Mouse (Mus musculus) layer of hippocampus, adult 18-20 months (tissue): Measurements from ENCODE around the gene Pmf1. TPM values are rescaled to one million over a fixed set of nuclear protein-coding genes. Genes with fewer than 3 reads are reported as not detected.

Source experiments
- DNase-seq, 2 experiments: peaks; one replicate each; pipeline ENCODE4 v3.0.0; 2022; ENCODE audit warnings: low spot score in 2 of 2
- long read RNA-seq: library from polyadenylated mRNA; stranded (forward); transcript quantifications from one replicate; pipeline ENCODE4 v2.0.0, GENCODE M21; 2021
- total RNA-seq, 2 experiments: library from RNA; stranded (reverse); gene quantifications; 2 replicates each; pipeline ENCODE4 v1.2.3; 2021

Pmf1 gene
- total RNA-seq, result 1 to 10 TPM; 5.9 to 6.5 TPM
- long read RNA-seq, partial matches to known transcripts, result 0 of 3 reads
- long read RNA-seq, other reads (novel, unspliced or antisense), result 0 of 3 reads

DNA sequence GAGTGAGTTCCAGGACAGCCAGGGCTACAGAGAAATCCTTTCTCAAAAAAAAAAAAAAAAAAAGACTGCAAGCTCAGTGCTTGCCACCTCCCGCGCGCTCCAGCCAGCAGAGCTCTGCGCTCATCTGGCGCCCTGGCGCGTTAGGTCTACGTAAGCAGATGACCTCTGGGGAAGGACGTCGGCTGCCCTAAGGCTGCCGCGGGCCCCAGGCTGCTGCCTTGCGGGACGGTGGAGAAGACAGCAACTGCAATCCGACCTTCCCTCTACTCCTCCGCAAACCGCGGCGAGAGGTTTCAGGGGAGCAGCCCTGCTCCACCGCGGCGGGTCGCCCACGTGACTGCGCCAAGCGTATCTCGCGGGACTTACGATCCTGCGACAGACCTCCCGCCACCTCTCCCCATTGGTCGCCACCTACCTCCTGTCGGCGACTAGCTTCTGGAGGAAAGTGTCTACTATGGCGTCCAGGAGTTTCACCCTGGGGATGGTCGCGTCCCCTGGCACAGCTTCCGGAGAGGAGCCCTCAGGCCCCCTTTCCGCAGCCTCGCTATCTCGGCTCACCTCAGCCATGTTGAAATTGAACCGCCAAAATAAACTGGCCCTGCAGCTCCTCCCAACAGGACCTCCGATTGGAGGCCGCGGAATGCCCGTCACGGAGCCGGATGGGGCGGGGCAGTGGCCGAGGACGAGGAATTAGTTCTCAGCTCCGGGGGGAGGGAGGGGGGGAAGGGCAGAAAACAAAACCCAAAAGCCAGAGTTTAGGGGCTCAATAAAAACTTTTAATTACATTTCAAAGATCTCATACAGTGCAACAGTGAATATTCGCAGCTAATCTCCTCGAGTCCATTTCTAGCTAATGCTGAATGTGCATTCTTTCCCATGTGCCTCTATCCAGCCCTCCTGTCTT lies at the start of gene Pmf1:
Gene Pmf1 (minus strand): TSS at position 591 of the 904 bp plus-strand sequence.
- DNase-seq, result peak; percentile 86 to 88

DNA sequence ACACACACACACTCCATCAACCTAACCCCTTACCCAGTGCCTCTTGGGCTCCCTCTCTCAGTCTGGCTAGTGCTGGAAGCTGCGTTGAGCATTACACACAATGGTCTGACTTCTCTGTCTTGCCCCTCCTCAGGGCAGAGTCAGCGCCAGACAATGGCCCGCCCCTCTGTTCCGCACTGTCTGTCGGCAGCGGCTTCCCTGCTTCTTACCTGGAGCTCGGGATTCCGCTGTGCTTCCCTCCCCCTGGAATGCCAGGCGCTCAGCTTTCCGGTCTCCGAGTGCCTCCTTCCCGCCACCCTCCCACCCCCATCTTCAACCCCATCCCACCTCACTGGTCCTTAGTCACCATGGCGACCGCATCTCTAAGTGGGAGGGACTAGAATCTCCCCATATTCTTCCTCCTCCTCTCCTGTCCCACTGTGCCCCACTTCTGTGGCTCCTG lies 48.7 kb upstream of the Pmf1 start:
- DNase-seq, result peak in 1 of 2 experiments; percentile 35

DNA sequence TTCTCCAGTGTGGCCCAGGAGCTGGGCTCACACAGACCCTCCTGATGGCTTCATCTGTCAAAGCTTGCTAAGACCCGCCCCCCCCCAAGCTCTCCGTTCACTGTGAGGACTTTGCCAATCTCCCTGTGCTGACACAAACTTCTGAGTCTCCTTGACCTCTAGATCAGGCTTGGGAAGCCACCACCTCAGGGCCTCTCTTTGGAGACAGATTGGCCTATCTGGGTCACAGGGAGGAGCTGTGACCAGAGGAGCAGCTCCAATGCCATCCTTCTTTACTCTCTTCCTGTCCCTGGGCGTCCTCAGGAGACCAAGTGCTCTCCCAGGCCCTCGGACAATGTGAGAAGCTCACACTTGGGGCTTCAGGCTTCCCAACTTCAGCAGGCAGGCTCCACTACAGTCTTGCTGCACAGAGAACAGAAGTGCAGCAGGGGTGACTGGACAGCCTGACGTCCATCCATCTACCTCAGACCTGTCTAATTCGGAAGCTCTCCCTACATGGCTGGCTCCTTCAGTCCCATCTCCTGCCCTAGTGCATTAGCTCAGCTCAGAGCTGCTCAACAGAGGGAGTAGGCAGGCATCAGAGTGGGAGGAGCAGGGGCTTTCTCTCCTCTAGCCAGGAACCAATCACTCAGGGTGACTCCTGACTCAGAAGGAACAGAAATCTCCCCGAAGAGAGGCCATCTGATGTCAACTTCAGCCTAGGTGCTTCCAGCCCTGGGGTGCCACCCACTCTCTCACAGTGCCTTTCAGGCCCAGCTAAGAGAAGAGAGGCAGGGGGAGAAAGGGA lies 46.8 kb upstream of the Pmf1 start:
- DNase-seq, result no peak

DNA sequence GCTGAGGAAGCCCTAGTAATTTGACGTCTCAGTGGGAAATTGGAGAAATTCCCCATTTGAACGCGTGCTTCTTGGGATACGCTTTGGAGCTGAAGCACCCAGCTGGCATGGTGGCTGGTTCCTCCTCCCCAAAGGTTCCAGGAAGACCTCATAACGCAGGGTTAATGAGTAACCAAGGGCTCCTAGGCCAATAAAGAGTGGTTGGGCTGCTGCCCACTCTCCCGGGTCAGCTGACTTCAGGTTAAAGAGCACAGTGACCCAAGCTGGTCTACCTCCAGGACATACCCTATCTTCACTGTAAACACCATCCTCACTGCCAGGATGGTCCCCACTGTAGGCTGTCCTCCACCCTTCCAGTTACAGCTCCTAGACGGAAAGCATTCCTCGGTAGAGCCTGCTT lies 46.2 kb upstream of the Pmf1 start:
- no peak for DNase-seq

DNA sequence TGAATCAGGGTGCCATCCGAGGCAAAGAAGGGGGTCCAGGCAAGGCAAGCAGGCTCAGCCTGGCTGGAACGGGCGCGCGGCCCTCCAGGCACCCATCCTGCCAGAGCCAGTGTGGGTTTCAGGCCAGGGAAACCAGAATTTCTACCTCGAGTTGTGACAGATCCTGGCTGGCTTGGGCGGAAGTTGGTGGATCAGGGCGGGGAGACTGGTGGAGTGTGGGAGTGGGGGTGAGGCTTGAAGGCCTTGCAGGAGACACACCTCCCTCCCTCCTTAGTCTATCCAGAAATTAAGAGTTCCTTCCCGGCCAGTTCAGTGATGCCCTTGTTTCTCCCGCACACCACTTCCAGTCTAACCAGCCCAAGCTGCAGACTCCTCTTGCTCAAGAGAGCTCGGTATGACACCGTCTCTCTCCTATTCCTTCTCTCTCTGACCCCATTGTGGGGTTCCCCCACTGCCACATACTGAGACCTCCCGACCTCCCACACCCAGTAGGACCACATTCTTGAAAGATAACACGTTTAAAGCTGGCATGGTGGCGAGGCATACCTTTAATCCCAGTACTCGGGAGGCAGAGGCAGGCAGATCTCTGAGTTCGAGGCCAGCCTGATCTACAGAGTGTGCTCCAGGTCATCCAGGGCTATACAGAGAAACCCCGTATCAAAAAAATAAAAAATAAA lies 45.6 kb upstream of the Pmf1 start:
- no peak for DNase-seq

DNA sequence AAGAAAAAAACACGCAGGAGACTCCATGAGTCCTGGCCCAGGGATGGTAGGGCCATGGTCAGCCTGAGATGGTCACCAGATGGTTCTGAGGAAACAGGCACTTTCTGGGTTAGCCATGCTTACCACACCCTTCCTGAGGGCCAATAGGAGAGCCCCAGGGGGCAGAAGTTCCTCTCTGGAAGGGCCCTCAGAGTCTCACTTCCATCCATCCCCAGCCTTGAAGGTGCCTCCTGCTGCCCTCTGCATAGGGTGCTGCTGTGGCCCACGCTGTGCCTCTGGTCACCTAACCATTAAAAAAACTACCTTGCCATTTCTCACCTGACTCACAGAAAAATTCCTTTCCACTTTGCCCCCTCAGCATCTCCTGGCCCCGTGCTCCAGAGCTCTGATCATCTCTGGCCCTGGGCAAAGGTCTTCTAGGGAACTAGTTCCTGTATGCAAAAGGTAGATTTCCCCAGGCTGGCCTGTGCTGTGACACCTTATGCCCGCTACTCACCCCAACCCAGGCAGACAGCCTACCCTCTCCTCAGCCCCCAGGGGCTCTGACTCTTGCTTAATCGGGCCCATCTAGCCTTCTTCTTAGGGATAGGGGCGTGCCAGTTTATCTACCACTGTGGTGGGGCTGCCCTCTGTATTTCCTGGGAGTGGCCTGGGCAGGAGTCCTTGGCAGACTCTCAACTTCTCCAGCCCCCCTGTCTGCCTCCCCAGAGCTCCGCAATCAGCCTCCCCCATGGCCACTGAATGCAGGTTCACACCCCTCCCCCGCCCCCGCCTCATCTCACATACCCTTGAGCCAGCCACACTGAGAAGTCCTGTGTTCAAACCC lies 44.8 kb upstream of the Pmf1 start:
- DNase-seq, result no peak

DNA sequence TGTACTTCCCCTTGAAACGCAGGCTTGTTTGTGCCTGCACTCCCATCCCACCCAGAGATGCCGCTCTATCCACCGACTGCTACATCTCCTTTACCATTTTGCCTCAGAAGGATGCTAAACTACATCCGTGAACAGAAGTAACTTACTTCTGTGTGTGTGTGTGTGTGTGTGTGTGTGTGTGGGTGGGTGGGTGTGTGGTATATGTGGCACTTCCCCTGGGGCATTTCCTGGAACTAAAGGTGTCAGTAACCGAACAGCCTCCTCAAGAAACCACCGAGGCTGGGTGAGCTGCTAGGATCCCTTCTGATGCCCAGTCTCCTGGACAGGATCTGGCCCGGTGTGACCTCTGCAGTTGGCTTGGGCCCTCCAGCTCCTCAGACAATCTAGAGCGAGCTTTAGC lies 43.9 kb upstream of the Pmf1 start:
- DNase-seq, result no peak

DNA sequence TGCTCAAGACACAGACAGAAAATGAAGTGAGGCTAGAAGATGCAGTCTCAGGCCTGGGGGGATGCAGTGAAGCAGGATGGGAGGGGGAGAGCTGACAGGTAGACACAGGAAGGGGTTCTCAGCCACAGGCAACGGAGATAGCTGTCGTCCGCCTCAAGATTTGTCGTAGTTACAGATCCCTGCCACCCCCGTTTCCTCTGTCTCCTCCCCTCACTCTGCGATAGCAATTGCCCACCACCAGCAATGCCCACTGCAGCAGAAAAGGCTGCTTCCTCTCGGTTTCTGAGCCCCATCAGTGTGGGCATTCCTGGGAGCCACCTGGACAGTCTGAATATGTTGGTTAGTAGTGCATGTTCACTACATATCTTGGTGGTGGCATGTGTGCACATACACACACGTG lies 43.2 kb upstream of the Pmf1 start:
- no peak for DNase-seq

DNA sequence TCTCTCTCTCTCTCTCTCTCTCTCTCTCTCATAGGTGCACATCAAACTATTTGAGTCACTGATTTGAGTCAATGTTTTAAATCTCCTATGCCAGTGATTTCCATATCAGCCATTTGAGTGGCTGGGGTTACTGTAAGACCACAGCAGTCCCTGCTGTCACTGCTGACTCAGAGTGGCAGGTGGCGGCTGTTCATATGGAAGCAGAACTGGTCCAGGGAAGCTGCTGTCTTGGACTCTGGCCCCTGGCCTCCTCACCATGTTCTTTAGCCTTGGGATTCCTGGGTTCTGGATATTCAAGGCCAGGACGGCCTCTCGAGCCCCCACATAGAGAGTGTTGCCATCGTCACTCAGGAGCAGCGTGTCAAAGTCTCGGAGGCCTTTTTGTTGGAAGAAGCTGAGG lies 42.6 kb upstream of the Pmf1 start:
- no peak for DNase-seq

DNA sequence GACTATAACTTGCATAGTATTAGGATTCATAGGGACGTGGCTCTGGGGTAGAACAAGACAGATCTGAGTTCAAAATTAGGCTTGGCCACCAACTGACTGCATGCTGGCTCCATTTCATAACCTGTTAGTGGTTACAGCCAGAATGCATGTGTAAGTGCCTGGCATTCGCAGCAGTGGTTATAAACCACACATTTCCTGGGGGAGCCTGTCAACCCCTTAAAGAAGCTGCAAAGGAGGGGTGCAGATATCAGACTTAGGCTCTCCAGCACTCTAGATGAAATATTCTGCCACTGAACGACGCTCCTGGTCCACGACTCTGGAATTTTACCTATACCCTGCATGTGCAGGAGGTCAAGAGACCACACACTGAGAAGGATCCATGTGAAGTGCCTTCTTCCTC lies 42.1 kb upstream of the Pmf1 start:
- DNase-seq, result no peak

DNA sequence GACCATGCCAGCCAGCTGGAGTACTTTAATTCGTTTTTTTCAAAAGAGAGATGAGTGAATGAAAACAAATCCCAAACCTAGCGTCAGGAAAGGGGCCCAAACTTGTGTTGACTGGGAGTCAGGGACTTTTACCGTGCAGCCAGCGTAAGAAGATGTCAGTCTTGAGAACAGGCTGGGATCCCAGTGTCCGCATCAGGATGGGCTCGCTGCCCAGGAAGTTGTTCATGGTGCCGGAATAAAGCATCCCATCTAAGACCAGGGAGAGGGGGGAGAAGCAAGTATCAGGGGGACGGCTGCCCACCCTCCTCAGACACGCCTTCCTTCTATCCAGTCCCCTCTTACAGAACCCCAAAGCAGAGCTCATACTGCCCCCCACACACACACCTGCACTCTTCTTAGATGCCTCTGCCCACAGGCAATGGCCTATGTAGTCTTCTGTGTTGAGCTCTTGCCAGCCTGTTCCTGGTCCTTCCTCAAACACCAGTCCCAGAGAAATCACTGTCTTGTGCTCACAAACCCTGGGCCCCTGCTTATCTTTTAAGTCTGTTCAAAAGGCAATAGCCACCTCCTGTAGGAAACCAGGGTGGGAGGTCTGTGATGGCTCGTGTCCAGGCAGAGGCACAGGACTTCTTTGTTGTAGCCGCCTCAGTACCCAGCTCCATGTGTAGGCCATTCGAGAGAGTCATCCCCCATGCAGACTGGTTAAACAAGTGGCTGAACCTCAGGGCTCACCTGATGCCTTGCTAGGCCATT lies 40.4 kb upstream of the Pmf1 start:
- DNase-seq, result no peak

DNA sequence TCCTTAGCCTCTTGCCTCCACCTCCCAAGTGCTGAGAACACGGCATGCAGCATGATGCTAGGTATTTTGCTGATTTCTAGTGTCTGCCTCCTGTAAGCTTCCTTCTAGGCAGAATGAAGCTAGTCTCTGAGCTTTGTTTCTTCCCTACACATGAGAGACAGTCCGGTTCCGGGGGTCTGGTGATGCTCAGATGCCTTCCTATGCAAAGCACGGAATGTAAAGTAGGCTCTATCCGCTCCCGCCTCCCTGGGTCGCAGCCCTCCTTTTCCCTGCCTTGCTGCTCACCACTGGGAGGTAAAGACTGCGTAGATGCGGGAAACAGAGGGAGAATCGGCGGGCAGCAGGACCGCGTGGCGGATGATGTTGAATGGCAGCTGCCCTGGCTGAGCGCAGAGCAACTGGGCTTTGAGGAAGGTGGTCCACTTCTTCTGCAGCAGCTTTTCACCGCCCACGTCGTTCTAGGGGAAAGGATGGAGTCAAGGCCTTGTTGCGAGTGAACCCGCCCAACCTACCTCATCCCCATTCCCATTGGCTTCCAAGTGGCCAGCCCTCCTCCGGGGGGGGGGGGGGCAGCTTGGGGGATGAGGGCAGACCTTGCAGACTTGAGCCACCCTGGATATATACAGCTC lies 39.4 kb upstream of the Pmf1 start:
- no peak for DNase-seq

DNA sequence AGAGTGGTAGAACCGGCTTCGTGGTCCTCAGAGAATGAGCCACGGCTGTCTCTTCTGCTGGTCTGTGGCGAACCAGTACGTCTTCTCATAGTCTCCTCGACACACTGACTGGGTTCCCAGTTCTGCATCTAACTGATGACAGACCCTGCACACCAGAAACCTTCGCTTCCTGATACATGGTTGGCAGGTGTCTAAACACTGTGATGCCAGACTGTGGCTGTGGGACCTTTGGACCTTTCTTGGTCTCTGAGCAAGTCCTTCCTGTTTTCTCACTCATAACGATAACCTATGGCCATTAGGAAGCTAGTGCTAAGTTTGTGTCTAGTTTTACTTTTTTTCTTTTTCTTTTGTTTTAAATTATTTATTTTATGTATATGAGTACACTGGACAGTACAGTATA lies 38.3 kb upstream of the Pmf1 start:
- no peak for DNase-seq

DNA sequence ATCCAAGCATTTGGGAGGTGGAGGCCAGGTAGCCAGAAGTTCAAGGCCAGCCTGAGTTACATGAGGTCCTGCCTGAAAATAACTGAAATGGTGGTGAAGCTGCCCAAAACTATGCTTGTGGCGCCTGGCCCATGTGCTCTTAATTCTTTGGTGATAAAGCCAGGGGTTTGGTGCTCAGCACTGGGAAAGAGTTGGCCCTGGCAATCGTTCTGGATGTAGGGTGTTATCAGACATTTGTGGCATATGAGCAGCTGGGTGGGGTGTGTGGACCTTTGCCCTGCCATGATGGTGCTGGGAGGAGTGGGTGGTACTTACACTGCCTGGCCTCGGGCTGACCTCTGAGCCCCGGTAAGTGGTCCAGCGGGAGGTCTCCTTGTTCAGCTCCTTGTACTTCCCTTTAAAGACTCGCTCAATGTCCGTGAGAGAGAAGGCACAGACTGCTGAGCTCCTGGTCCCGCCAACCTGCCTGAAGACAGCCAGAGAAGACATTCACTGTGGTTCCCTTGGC lies 37.6 kb upstream of the Pmf1 start:
- DNase-seq, result no peak

DNA sequence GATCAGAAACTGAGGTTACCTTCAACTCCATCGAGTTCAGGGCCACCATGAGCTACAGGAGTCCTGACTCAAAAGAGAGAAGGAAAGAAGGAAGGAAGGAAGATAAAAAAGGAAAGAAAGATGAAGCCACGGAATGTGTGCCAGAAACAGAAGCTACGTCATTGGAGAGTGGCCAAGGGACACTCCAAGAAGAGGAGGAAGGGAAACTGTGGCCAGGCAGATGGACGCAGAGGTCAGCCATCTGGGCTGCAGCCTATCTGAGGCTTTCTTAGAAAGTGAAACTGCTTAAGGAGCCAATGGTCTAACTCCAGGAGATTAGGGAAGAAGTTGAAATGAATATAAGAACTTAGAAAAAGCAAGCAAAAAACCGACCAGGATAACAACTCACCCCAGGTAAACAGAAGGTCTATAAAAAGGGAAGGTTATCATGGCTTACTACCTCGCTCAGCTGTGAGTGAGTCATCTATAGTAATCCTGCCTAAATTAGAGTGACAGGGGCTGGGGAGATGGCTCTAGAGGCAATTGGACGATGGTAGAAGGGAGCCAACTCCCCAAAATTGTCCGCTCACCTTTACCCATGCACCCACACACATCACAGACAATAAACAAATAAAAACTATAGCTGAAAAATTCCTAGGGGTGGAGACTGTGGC lies 36.5 kb upstream of the Pmf1 start:
- DNase-seq, result no peak

DNA sequence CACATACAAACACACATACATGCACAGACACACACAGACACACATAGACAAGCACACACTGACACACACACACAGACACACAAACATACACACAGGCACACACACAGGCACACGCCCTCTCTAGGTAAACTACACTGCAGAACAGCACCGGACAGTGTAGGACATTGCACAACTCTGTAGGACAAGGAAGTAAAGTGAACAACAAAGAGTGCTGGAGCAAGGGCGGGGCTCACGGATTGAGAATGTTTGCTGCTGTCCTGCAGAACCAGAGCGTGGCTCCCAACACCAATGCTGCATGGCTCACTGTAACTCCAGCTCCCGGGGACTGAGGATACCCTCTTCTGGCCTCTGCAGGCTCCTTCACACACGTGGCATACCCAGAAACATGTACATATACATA lies 32.8 kb upstream of the Pmf1 start:
- DNase-seq, result no peak

DNA sequence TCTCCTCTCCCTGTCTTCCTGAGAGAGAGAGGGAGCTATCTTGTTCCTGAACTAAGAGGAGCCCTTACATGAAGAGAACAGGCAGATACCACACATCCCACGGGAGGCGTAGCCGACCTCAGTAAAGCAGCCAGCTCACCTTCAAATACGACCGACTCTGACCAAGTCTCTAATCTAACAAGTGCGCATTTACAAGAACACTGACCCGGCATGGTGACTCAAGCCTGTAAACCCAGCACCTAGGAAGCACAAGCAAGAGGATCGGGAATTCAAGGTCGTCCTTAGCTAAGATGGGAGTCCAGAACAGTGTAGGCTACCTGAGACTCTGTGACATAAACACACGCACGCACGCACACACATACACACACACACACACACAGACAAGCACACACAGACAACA lies 32.4 kb upstream of the Pmf1 start:
- no peak for DNase-seq

DNA sequence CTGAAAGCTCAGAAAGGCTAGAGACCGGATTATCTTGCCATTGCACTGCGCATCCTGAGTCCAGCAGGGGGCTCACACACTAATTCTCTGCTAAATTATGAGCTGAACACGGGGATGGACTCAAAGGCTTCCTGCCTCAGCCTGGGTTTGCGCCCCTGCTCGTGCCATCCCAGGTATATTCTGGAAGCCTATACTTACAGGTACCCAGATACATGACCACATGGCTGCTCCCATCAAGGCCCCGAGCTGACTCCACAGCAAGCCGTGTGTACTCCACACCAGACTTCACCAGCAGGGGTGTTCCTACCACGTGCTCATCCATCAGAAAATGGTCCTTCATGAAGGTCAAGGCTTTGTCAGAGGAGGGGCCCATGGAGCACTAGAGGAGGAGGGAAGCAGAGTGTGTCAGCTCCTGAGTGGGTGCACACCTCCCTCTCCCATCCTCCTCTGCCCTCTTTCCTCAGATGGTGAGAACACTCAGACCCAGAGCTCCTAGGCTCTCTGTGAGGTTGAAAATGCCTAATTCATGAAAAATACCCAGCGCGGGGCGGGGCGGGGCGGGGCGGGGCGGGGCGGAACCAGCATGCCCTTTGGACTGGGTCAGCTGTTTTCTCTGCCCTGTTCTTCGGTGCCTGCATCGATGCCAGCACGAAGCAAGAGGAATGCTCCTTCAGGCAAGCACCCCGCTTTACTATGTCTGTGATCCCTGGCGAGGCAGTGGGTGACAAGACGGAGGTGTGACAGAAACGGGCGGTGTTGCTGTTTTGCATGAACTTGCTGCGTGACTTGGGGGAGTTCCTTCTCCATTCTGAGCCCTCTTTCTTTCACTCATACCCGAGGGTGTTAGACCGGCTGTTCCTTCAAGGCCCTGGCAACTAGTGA lies 30.6 kb upstream of the Pmf1 start:
- peak in 1 of 2 experiments; percentile 56 for DNase-seq
